Mouse (Mus musculus) T-helper 17 cell (primary cell): ENCODE measurements around the gene Plagl2.

ENCODE experiments used
- in situ Hi-C, 2 experiments: fragments of 300-600 bp; cut with MboI, MseI; formaldehyde crosslinking; loops; 1 replicate in 1 of 2; 2 replicates in 1 of 2; pipeline ENCODE4 v1.15.1; 2025; ENCODE audit warnings: high pct_unique_total_duplicates in 2 of 2

Plagl2 gene

DNA sequence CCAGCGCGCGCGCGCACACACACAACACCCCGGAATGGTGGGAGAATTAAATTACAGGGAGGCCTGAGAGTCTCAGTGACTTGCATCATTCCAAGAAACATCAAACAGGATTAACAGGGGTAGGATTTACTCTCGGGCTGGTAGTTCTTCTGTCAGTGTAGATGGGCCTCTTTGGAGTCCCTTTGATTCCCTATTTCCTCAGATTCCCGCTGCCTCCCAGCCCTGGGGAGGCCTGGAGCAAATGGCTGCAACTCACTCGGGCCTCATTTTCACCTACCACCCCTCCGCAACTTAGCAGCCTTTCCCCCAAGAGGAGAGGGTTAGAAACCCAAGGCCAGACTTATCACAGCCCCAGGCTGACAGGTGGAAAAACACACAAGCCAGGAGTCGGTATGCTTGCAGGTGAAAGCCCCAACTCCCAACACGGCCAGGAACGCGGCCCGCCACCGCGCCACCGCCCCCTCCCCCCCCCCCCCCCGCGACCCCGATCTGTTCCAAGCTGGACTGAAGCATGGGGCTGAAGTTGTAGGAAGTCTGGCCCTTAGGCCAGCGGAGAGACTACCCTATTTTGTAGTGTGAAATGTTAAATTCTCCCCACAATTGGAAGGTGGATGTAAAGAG is 1.3 kb downstream of the Plagl2 start:
- in situ Hi-C loops: loop anchor here in 1 of 2 experiments (10.0 kb wide), 1 partner anchor 105 kb away; the partner anchor contains the start of gene Asxl1

DNA sequence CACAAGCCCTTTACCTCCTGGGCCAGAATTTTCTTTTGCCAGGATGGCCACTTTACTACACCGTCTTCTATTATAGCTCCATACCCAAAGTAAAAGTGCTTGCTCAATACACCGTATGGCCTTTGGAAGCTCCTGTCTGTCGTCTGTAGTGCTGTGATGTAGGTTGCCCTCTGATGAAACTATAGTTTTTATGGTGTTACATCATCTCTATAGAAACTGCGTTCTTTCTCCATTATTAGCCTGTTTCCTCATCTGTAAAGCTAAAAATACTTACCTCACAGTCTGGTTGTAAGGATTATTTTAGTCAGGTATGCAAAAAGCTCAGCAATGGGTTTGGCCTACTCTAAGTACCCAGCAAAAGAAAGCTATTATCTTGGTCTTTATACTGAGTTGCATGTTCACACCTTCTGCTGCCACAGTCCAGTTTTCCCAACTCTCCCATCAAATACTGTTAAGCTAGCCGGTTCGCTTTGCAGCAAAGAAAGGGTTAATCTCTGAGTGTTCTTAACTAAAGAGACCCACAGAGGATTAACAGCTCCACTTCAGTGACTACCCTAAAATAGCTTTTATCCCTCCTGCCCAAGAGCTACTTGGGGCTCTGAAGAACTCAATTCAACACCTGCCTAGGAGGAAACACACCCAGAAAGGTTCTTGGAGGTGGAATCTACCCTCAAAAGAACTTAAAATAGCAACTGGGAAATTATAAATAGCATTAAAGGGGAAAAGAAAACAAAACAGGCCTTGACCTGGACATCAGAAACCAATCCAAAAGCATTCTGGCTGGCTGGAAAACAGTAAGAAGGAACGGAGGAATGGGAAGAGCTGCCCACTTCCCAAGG is 2.0 kb downstream of the Plagl2 start:
- in situ Hi-C loops: loop anchor here in 1 of 2 experiments (10.0 kb wide), 1 partner anchor 106 kb away; the partner anchor contains the start of gene Asxl1

DNA sequence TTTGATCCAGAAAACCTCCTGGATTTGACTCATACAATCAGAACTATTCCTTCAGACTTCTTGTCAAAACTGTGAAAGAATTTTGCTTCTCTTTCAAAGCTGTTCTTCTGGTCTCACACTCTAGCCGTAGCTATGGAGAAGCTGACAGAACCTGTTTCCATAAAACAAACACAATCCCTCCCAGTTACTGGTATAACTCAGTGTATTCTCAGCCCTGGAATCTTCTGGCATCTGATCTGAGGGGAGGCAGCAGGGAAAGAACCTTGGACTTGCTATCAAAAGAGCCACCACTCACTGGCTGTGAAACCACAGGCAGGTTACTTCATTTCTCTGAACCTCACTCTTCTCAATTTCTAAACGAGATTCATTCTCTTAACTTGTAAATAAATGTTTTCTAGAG is 2.8 kb downstream of the Plagl2 start:
- in situ Hi-C loops: loop anchor here in 1 of 2 experiments (10.0 kb wide), 1 partner anchor 106 kb away; the partner anchor contains the start of gene Asxl1

DNA sequence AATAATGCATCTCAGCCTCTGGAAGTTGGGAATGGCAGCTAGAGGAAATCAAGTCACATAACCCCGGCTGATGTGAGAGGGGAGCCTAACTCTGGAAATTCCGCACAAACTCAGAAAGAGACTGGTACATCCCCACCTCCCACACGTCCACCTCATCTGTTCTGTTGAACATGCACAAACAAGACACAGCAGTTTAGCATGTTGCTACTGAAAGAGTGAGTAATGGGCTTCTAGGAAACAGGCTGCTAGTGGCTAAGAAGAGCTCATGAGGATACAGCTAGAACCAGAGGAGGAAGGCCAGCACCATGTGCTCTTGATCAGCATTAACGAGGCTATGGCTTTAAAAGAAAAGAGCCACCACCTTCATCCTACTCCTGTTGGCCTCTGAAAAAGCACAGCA is 3.3 kb downstream of the Plagl2 start:
- in situ Hi-C loops: loop anchor here in 1 of 2 experiments (10.0 kb wide), 1 partner anchor 107 kb away; the partner anchor contains the start of gene Asxl1

DNA sequence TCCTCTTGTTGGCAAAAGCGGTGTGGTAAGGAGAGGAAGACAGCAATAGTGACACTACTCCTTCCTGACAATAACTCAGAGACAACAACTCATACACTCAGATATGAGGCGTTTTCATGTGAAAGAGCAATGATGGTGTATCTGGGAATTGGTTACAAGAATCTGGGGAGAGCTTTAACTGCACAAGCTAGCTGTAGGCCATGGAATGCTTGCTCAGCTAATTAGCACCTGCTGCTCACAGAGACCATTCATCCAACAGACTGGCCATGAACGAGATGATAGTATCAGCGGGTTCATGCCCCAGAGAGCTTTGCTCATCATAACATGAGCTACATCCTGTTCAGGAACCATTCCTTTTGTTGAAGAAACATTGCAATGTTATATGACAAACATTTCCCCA is 4.0 kb downstream of the Plagl2 start:
- in situ Hi-C loops: loop anchor here in 1 of 2 experiments (10.0 kb wide), 1 partner anchor 108 kb away; the partner anchor contains the start of gene Asxl1

DNA sequence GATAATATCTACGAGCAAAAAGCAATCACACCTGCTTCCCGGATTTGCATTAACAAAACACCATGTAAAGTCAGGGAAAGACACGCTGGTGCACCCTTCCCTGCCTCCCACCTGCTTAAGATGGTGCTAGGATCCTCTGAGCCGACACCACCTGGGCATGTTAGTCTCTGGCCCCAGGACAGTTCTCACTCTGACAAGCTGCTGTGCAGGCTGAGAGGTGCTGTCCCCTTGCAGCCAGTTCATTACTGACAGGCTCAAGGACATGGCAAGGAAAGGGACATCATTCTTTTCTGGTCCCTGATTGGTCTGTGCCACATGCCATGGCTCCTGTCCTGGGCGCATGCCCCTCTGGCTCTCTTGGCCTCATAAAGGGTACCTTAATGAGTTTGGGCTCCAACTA is 12.7 kb downstream of the Plagl2 start:
- in situ Hi-C loops: no loop called here

DNA sequence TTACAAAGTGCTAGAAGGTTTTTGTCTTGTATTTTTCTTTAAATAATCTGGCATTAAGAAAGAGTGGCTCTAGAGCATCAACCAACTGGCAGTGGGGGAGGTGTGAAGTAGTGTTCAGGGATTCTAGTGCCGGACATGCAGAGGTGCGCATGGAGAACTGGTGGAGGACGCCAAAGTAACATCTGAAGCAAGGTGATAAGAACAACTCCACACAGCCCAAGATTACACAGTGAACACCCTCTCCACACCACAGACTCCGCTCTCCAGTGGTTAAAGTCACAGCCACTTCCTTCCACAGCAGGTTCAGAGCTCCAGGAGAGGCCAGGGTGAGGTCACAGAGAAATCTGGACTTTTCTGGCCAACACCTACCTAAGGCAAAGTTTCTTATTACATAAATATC is 13.3 kb downstream of the Plagl2 start:
- in situ Hi-C loops: no loop called here

DNA sequence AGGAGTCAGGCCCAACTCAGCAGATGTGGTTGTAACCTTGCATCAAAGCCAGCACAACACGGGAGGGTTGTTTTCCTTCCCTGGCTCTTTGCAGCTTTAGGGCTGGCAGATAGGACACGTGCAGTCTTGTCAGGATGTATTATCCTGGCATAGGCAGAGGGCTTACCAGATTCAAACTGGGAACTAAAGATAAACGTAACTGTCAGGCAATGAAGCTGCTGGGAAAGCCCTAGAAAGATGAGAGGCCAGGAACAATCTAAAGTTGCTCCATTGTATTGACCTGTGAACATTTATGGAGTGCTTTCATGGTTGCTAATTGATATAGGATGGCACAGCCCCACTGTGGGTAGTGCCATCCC is 15.7 kb downstream of the Plagl2 start:
- in situ Hi-C loops: no loop called here

DNA sequence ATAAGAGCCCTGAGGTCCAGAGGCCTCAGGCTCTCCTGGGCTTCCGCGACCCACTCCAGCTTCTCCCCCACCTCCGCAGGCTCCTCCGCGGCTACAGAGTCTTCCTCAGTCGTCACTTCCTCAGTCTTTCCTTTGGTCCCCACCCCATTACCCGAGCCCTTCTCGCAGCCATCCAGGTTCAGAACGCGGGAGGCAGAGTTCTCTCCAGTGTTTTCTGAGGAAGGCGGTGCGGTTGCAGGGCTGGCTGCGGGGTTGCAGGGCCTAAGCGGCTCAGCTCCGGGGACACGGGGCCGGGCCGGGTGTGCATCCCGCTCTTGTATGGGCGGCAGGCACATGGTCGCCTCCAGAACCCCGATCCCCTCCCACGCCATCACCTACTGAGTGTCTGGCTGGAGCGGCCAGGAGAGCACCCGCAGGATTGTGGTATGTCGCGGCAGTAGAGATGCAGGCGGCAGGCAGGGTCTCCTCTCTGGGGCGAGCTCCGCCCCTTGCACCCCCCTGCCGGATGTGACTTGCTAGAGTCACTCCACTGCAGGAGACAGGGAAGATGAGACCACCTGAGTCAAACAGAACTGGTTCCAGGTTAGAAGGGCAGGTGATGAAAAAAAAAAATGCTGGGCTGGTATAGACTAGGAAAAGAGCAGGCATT is 16.2 kb downstream of the Plagl2 start, which contains the start of gene Tspyl3:
TSS of gene Tspyl3 (minus strand) at position 496 of the 649 bp plus-strand sequence.
- in situ Hi-C loops: no loop called here

DNA sequence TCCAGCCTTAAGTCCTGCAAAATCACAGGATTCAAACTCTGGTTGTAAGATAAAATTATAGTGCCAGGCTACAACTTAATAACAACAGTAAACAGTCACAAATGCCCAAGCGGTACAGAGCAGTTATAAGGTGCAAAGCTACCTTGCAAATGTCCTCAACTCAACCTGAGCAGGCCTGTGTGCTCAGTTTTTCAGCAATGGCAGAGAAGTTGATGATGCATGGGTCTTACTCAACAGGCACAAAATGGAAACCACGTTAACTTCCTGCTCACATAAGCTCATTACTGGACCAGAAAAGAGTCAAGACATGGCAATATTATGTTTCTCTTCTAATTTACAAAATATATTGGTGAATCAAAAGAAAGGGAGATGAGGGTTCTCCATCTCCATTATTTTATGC is 18.7 kb downstream of the Plagl2 start:
- in situ Hi-C loops: no loop called here

DNA sequence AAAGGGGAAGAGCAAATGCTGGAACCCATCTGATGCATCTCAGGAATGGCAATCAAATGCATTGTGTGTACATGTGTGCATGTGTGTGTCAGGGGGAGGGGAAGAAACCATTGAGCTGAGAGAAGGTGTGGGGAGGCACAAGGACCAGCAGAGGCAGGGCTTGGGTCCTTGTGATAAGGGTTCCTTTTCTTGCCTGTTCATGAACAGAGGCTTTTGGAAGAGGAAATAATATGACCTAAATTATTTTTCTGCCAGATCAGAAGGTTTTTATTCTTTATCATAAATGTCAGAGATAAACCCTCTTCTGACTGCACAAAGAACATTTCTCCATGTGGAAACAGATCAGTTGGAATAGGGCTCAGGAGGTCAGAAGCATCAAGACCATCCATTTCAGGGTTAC is 19.1 kb downstream of the Plagl2 start:
- in situ Hi-C loops: no loop called here

DNA sequence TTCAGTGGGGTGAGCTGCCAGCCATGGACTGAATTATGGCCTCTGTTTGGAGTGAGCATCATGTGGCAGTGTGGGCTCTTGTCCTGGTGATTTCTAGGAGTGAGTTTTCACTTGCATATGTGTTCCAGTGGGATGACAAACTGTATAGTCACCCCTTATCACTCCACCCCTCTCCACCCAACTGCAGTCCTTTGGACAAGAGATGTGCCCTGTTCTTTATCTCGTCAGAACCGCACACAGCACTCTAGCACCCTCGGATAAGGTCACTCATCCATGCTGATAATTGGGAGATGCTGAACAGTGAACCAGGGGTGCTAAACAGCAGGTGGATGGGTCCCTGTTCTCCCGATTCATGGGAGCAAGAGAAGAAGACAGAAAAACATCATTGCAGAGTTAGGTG is 19.6 kb downstream of the Plagl2 start:
- in situ Hi-C loops: no loop called here

DNA sequence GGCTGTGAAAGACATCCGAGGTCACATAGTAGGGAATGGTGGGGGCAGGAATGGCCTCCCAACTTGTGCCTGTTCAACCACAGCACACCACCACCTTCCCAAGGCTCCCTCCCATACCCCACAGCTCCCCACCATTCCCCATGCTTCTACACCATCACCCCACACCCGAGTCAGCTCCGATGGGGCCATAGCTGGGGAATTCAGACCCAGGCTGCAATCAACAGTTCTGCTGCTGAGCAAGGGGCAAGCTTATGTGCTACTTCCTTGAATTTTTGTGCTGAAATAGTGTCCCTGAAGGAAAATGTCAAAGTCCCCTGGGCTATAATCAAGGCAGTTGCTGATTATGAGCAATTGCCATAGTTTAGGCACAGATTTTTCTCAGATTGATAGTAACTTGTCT is 22.7 kb downstream of the Plagl2 start:
- in situ Hi-C loops: no loop called here

DNA sequence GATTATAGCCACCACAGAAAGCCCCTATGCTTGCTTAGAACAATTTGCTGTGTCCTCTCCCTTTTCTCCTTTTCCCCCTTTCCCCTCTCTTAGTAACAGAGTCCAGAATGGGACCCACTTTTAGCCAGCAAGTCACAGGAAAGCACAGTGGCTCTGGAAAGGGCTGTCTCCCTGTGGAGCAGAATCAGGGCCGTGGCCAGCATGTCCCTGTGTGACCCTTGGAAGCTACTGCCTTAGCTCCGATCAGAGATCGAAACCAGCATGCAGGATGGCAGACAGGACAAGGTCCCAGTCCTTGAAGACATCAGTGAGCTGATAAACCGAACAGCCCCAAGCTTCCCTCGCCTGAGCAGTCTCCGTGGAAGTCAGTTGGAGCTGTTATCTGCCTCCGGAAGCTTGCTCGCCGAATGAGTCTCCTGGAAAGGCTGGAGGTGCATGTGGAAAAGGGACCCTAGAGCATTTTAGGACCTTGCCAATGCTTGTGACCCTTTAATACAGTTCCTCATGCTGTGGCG is 23.3 kb downstream of the Plagl2 start:
- in situ Hi-C loops: no loop called here

DNA sequence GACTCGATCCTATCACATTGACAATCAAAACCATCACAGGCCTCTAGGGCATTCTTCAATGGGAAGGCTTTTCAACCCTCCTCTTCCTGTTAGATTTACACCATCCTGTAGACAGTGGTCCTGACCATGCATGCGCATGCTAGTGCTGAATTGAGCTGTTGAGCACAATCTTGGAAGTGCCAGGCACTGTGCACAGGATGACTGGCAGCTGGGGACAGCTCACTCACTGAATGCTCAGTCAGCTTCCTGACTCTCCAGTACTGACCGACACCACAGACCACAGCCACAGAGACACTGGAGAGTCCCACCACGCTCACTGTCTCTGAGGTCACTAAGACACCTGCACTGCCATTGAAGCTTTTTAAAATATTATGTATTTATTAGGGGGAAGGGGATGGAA is 25.8 kb downstream of the Plagl2 start:
- in situ Hi-C loops: no loop called here

DNA sequence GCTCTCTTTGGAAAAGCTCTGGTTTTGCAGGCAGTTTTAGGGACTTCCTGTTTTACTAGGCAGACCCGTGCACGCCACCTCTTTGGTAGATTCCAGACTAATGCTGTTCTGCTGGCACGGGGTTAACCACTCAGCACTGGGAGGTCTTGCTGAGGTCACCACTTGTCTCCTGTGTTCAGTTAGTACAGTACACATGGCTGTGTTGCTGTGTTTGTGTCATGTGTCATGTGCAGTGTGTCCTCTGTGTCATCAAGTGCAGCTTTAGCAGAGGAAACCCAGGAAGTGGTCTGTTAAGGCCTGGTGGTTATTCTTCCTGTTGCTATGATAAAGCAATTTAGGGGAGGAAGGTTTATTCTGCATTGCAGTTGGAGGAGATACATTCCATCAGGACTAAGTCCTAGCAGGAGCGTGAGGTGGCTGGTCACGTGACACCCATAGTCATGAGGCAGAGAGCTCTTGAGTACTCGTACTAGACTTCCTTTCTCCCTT is 26.4 kb downstream of the Plagl2 start:
- in situ Hi-C loops: no loop called here

DNA sequence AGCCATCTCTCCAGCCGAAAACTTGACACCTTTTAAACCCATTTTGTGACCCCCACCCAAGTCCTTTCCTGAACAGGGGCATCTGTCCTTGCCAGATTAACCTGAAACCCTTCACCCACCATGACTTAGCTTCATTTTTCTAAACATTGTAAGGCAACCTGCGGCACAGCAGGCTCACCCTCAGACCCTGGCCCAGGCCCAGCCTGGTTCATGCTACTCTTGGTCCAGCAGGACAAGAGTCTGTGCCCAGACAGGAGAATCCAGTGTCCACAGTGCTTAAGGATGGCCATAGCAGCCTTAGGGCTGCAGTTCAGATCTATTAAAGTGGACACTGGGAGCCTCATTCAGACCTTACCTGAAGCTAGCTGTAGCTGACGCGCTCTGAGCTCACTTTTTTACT is 27.9 kb downstream of the Plagl2 start:
- in situ Hi-C loops: no loop called here

DNA sequence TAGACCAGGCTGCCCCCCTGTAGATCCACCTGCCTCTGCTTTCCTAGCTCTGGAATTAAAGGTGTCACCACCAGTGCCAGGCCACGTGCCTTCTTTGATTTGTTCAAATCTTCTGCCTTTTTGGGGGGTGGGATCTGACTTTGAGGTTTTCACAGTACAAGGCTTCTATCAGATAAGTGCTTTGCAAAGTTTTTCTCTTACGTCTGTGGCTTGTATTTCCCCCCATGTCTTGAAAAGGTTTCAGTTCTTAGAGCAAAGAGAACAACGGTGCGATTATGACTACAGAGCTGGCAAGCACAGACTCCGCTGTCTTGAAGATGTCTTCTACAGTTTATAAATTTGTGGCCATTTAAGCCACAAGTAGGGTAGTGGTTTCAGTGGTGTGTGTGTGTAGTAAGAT is 29.8 kb downstream of the Plagl2 start:
- in situ Hi-C loops: no loop called here

DNA sequence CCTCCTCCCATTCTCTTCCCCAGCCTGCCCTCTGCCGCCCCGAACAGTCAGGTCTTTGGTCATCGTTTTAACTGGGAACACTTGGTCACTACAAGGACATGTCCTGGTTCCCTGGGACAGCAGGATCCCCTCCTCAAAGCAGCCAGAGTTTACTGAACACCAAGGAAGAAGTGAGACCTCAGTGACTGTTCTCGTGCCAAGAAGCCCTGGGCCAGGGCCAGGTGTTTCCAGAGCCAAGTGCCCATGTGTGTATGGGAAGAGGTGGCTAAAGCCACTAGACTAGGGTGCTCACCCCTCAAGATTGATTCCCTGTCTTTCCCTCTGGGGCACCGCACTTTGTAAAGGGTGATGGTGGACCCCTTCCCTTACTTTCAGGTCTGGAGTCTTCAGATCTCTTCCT is 31.9 kb downstream of the Plagl2 start:
- in situ Hi-C loops: no loop called here

DNA sequence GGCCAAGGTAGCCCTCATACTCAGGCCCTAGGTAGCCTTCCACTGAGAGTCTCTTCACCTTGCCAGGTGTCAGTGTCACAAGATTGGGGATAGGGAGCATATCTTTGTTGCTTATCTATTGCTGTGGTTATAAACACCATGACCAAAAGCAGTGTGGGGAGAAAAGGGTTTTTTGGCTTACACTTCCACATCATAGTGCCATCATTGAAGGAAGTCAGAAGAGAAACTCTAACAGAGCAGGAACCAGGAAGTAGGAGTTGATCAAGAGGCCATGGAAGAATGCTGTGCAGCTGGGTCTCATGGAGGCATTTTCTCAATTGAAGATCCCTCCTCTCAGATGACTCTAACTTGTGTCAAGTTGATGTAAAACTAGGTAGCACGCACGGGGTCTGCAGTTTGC is 33.1 kb downstream of the Plagl2 start:
- in situ Hi-C loops: no loop called here

DNA sequence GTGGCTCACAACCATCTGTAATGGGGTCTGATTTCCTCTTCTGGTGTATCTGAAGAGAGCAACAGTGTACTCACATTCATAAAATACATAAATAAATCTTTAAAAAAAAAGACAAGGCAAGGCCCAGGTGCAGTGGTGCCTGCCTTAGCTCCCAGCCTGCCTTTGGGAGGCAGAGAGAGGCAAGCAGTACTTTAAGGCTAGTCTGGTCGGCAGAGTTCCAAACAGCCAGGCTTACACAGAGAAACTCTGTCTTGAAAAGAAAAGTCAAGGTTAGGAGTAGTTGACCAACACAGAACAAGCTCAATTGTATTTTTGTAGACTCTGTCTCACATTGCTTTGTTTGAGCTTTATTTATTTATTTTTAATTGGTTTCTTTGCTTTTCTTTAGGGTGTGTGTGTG is 38.5 kb downstream of the Plagl2 start:
- in situ Hi-C loops: no loop called here

DNA sequence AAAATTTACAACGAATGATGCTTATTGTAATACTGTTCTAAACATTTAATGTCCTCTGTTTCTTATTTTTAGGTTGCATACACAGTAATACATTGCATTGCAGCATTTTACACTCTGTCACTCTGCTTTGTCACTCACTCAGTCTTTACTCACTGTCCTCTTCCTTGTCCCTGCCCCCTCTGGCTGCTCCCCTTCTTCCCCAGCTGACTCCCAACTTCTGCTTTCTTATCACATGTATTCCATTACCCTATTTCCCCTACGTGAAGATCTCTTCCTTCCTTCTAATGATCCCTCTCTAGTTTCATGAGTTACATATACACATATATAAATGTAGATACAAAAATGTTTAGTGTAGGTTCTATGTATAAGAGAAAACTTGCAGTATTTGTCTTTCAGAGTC is 42.1 kb downstream of the Plagl2 start:
- in situ Hi-C loops: no loop called here
